Mouse (Mus musculus) liver, embryonic 14.5 days (tissue): ENCODE results near the gene Trp53rka. TPM values are rescaled to one million over a fixed set of nuclear protein-coding genes. Genes with fewer than 3 reads are reported as not detected.
A peak's percentile ranks its signal among the peaks of the same experiment; 100 is the strongest.

Experiments
- ATAC-seq: fragments of 200-750 bp; cut with Nextera tagmentation; 2 replicates; pipeline ENCODE4 v1.8.0; 2017; ENCODE audit warnings: moderate number of reproducible peaks, mild to moderate bottlenecking, moderate library complexity; ENCODE audit not compliant: insufficient read depth
- DNase-seq, 3 experiments: peaks; one replicate each; pipeline ENCODE4 v3.0.0-alpha.2; 2012 to 2013; ENCODE audit warnings: low read depth in 3 of 3, low spot score in 3 of 3
- H3K27ac ChIP-seq: fragments of 300-500 bp; sonication (generic); 2 replicates; pipeline ENCODE4 v1.5.1; 2014; ENCODE audit warnings: moderate library complexity, mild to moderate bottlenecking, control low read depth, inconsistent platforms
- H3K27me3 ChIP-seq: fragments of 300-500 bp; sonication (generic); 2 replicates; pipeline ENCODE4 v1.6.1; 2014; ENCODE audit warnings: mild to moderate bottlenecking, low read length, moderate library complexity; ENCODE audit not compliant: control insufficient read depth, insufficient read depth
- H3K36me3 ChIP-seq: fragments of 300-500 bp; sonication (generic); replicated peaks from 2 replicates; pipeline ENCODE4 v1.6.1; 2014; ENCODE audit warnings: low read depth; ENCODE audit not compliant: control insufficient read depth, insufficient read depth
- H3K4me1 ChIP-seq, 2 experiments: fragments of 200-500 bp in 1 of 2; fragments of 300-500 bp in 1 of 2; sonication (generic) in 1 of 2; replicated peaks; 2 replicates each; pipeline ENCODE4 v1.6.1; 2012 to 2014; ENCODE audit warnings: antibody characterized with exemption in 1 of 2, inconsistent platforms in 1 of 2, low read length in 1 of 2; ENCODE audit not compliant: control insufficient read depth in 2 of 2, insufficient read depth in 2 of 2
- H3K4me2 ChIP-seq: fragments of 300-500 bp; sonication (generic); 2 replicates; pipeline ENCODE4 v1.6.1; 2014; ENCODE audit warnings: low read depth, mild to moderate bottlenecking, control low read depth, moderate library complexity
- H3K4me3 ChIP-seq, 2 experiments: fragments of 200-500 bp in 1 of 2; fragments of 300-500 bp in 1 of 2; sonication (generic) in 1 of 2; 2 replicates each; pipeline ENCODE4 v1.5.1; 2012 to 2014; ENCODE audit warnings: low read depth in 2 of 2, low read length in 2 of 2, mild to moderate bottlenecking in 2 of 2, control low read depth in 1 of 2, inconsistent platforms in 1 of 2, moderate library complexity in 1 of 2; ENCODE audit not compliant: insufficient read depth in 1 of 2
- H3K9ac ChIP-seq: fragments of 300-500 bp; sonication (generic); replicated peaks from 2 replicates; pipeline ENCODE4 v1.6.1; 2014; ENCODE audit warnings: mild to moderate bottlenecking, control low read depth, moderate library complexity
- H3K9me3 ChIP-seq: fragments of 300-500 bp; sonication (generic); 2 replicates; pipeline ENCODE4 v1.6.1; 2016; ENCODE audit warnings: low read length, mixed read lengths; ENCODE audit not compliant: control insufficient read depth
- CTCF ChIP-seq: IDR thresholded peaks from 2 replicates; pipeline ENCODE4 v1.5.1; 2016; ENCODE audit warnings: antibody characterized with exemption, low read depth, control low read depth
- EP300 ChIP-seq: IDR thresholded peaks from 2 replicates; pipeline ENCODE4 v1.6.1; 2016; ENCODE audit warnings: antibody characterized with exemption, low read depth
- WGBS: fragments of 180-500 bp; shearing (Covaris S2); extraction: QIAGEN DNeasy Blood & Tissue Kit; methylation state at CpG from one replicate; pipeline ENCODE4 v1.1.7; 2014; ENCODE audit not compliant: insufficient replicate concordance; 5-methylcytosine and 5-hydroxymethylcytosine counted together
- polyA plus RNA-seq, 2 experiments: library from polyadenylated mRNA; depleted of rRNA in 1 of 2; stranded (reverse) in 1 of 2; unstranded in 1 of 2; fragments of >200 nt; fragmentation: Nextera tagmentation in 1 of 2; extraction: Ambion mirVana in 1 of 2; gene quantifications; 2 replicates each; pipeline versions ENCODE4 v1.2.1 to v1.2.3; 2012 to 2014

Gene Trp53rka
- polyA plus RNA-seq, 2 experiments: 7.4 to 8.8 TPM

DNA sequence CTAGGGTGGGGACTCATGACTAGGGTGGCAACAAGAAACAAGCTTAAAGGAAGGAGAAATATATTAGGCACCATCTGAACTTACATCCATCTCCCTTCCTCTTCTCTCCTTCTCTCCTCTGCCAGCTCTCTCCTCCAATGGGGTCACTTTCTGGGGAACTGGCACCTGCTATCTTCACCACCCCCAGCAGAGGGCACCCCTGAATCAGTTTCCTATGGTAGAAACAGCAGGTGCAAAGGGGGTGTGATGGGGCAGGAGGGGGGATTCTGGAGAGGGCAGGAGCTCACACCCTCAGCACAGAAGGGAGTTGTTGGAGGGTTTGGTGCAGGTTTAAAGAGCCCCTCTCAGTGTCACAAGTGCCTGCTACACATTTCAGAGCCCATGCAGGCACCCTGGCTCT is 3.1 kb upstream of the Trp53rka start:
- no peak for ATAC-seq
- no peak for TF ChIP-seq EP300
- peak; percentile 54 for TF ChIP-seq CTCF
- no peak for DNase-seq

DNA sequence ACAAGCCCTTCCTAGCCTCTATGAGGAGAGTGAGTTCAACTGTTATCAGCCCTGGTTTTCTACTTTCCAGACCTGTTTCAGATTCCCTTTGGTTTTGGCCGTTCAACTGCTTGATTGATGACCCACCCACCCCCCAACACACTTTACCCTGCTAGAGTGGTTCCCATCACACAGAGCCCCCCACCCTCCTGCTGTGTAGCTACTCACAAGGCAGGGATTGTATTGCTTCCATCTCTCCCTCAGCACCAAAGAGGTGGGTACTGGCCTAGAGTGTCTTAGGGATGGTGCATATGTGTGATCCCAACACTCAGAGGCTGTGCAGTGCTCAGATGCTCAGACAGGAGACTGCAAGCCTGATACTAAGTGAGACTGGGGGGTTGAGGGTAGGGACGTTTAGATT is 1.4 kb upstream of the Trp53rka start:
- Histone ChIP-seq H3K4me1 (peaks cover 0 to 4% of the 10 kb centered on the region in 2 experiments; a peak in 2 of 4 replicates), H3K27me3 (no peaks in the 10 kb centered on the region), H3K27ac (no peak overlapping the region), H3K9me3 (no peaks in the 10 kb centered on the region), H3K9ac (no peak overlapping the region), H3K4me3 (no peak overlapping the region), H3K36me3 (no peaks in the 10 kb centered on the region), H3K4me2 (no peak overlapping the region)
- no peak for ATAC-seq
- TF ChIP-seq EP300 (no peak), CTCF (no peak)
- 33% methylated on average over 2 of the region's 2 CpGs for WGBS
- DNase-seq: no peak

More for the DNA sequence above, 3.1 kb upstream of the Trp53rka start:
- Histone ChIP-seq H3K27me3 (no peaks in the 10 kb centered on the region), H3K9me3 (no peaks in the 10 kb centered on the region), H3K4me2 (no peak overlapping the region), H3K4me3 (no peak overlapping the region), H3K9ac (no peak overlapping the region), H3K27ac (no peak overlapping the region), H3K4me1 (peaks cover 0 to 4% of the 10 kb centered on the region in 2 experiments; a peak in 2 of 4 replicates), H3K36me3 (no peaks in the 10 kb centered on the region)

DNA sequence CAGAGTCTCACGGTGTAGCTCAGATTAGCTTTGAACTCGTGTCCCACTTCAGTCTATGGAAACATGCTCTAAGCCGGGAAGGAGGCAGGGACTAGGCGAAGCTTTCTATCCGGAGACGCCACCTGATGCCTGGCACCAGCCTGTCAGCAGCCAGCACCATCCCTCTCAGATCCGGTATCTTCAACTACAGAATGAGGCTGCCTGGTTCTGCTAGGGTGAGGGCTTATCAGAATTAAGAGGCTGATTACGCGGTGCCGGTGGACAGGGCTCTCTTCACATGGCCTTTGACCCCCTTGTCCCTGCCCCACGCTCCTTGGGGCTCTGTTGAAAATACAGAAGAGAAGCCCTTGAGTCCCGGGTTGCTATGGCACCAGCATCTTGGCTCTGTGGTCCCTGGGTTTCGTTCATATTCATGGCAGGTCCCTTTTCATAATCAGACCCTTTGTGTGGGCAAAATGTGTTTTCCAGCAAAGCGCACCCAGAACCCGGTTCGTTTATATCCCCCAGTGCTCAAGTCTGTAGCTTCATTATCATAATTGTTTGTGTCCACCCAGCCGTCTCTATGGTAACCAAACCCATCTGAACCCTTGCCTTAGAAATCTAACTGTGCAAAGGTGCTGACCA is 575 bp upstream of the Trp53rka start:
- DNase-seq (no peak), ATAC-seq (no peak; the same call in none of the 2 replicates)
- Histone ChIP-seq H3K4me2 (peak overlapping the region; percentile 67), H3K9me3 (no peaks in the 10 kb centered on the region), H3K36me3 (no peaks in the 10 kb centered on the region), H3K9ac (peak overlapping the region; percentile 40; the same call in 1 of the 2 replicates), H3K4me1 (peaks cover 0 to 4% of the 10 kb centered on the region in 2 experiments; a peak in 2 of 4 replicates), H3K27me3 (no peaks in the 10 kb centered on the region), H3K27ac (no peak overlapping the region), H3K4me3 (peak overlapping the region; percentile 66 to 96)
- no peak for TF ChIP-seq CTCF
- no peak for TF ChIP-seq EP300
- WGBS: 28% methylated on average over 17 of the region's 17 CpGs

DNA sequence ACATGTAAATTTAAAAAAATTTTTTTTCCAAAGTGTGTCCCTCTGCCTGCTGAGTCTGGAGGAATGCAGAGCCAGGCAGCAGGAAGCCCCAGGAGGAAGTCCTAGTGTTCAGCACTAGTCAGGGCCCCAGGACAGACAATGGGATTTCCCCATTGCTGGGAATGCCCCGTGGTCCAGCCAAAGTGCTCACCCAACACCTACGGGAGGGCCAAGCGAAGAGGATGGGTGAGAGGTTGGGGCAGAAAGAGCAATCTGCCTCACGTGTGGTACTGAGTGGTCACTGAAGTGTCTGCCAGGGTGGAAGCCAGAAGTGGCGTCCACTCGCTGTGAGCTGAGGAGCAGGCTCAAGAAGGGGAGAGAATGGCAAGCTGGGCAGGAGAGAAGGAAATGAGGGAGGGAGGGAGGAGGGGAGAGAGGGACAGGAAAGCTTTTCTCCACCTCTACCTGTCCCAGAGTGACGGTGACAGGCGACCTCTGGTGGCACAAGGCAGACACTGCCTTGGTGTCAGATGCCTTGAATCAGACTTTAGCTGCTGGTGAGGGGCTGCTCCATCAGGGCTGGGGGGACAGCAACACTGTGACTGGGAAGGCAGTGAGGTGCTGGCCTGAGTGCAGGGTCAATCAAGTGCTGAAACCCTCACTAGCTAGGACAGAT is 6.1 kb downstream of the Trp53rka start:
- H3K4me1 ChIP-seq: peaks cover 0 to 2% of the 10 kb centered on the region in 2 experiments; a peak in 1 of 4 replicates
- TF ChIP-seq EP300: no peak
- TF ChIP-seq CTCF: peak; percentile 92
- no peaks in the 10 kb centered on the region for H3K27me3 ChIP-seq
- no peak overlapping the region for H3K27ac ChIP-seq
- no peaks in the 10 kb centered on the region for H3K9me3 ChIP-seq
- no peak overlapping the region for H3K4me2 ChIP-seq
- WGBS: 14% methylated on average over 8 of the region's 8 CpGs
- no peaks in the 10 kb centered on the region for H3K36me3 ChIP-seq
- H3K9ac ChIP-seq: no peak overlapping the region
- no peak for DNase-seq
- H3K4me3 ChIP-seq: no peak overlapping the region
- peak; percentile 27; the same call in 1 of the 2 replicates for ATAC-seq

DNA sequence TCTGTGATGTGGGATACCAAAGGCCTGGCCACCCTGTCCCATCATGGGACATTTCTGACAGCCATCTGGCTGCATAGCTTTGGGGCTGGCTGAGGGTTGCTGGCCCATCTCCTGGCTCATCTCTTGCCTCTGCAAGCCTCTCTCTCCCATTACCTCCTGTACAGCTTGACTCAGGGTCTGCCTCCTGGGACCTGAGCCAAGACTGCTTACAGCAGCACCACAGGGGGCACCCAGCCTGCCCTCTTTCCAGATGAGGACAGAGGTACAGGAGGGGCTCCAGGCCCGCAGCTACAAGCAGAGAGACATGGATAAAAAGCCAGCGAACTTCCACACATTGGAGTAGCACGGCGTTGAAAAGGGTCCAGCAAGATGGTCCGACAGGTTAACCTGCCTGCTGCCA is 6.7 kb downstream of the Trp53rka start:
- Histone ChIP-seq H3K9me3 (no peaks in the 10 kb centered on the region), H3K27ac (no peak overlapping the region), H3K4me3 (no peak overlapping the region), H3K4me2 (no peak overlapping the region), H3K4me1 (0 out of 4 replicates have a peak, but pooled peaks cover 0 to 2% of the 10 kb centered on the region in 2 experiments), H3K36me3 (no peaks in the 10 kb centered on the region), H3K27me3 (no peaks in the 10 kb centered on the region), H3K9ac (no peak overlapping the region)
- ATAC-seq (no peak), DNase-seq (no peak)
- TF ChIP-seq CTCF: no peak
- TF ChIP-seq EP300: no peak
- 65% methylated on average over 5 of the region's 5 CpGs for WGBS
